Mouse (Mus musculus) limb, embryonic 12.5 days (tissue): ENCODE data around the gene Fth1. TPM values are rescaled to one million over a fixed set of nuclear protein-coding genes. Genes with fewer than 3 reads are reported as not detected.
A peak's percentile ranks its signal among the peaks of the same experiment; 100 is the strongest.

ENCODE experiments used
- ATAC-seq: fragments of 200-750 bp; cut with Nextera tagmentation; 2 replicates; pipeline ENCODE4 v1.8.0; 2017; ENCODE audit warnings: low read depth, moderate TSS enrichment; ENCODE audit not compliant: insufficient number of reproducible peaks, insufficient read depth, low FRiP score, low TSS enrichment
- H3K27ac ChIP-seq: fragments of 300-500 bp; sonication (generic); 2 replicates; pipeline ENCODE4 v1.5.1; 2016; ENCODE audit warnings: mild to moderate bottlenecking, moderate library complexity
- H3K27me3 ChIP-seq: fragments of 300-500 bp; sonication (generic); 2 replicates; pipeline ENCODE4 v1.6.1; 2016; ENCODE audit warnings: mild to moderate bottlenecking, moderate library complexity
- H3K36me3 ChIP-seq: fragments of 300-500 bp; sonication (generic); 2 replicates; pipeline ENCODE4 v1.6.1; 2016; ENCODE audit warnings: mild to moderate bottlenecking, moderate library complexity
- H3K4me1 ChIP-seq: fragments of 300-500 bp; sonication (generic); replicated peaks from 2 replicates; pipeline ENCODE4 v1.6.1; 2016
- H3K4me2 ChIP-seq: fragments of 300-500 bp; sonication (generic); 2 replicates; pipeline ENCODE4 v1.6.1; 2016; ENCODE audit warnings: mild to moderate bottlenecking, moderate library complexity
- H3K4me3 ChIP-seq: fragments of 300-500 bp; sonication (generic); replicated peaks from 2 replicates; pipeline ENCODE4 v1.5.1; 2016; ENCODE audit warnings: mild to moderate bottlenecking
- H3K9ac ChIP-seq: fragments of 300-500 bp; sonication (generic); replicated peaks from 2 replicates; pipeline ENCODE4 v1.6.1; 2016; ENCODE audit warnings: mild to moderate bottlenecking, moderate library complexity
- H3K9me3 ChIP-seq: fragments of 300-500 bp; sonication (generic); 2 replicates; pipeline ENCODE4 v1.6.1; 2016; ENCODE audit warnings: mild to moderate bottlenecking, moderate library complexity
- WGBS: fragments of 180-500 bp; shearing (Covaris S2); methylation state at CpG from one replicate; pipeline ENCODE4 v1.1.7; 2016; 5-methylcytosine and 5-hydroxymethylcytosine counted together
- polyA plus RNA-seq: library from polyadenylated mRNA; unstranded; fragments of >200 nt; fragmentation: Nextera tagmentation; extraction: Ambion mirVana; gene quantifications from 2 replicates; pipeline ENCODE4 v1.2.1, GENCODE M21; 2016

Gene Fth1
- polyA plus RNA-seq, 1 experiment from 2014 or later: 1,385 TPM

GRCm38 (mm10) chr19:9997204-9998062 lies 17.0 kb downstream of the Fth1 start:
- Histone ChIP-seq H3K4me1 (peaks cover 8% of the 10 kb centered on the region; the same call in 1 of the 2 replicates), H3K4me3 (no peak overlapping the region), H3K9ac (no peak overlapping the region), H3K27me3 (no peaks in the 10 kb centered on the region), H3K4me2 (no peak overlapping the region), H3K27ac (no peak overlapping the region), H3K9me3 (0 out of 2 replicates have a peak, but pooled peaks cover 5% of the 10 kb centered on the region), H3K36me3 (no peaks in the 10 kb centered on the region)
- ATAC-seq: no peak
- 72% methylated on average over 12 of the region's 12 CpGs for WGBS

GRCm38 (mm10) chr19:9998063-9998416 lies 17.6 kb downstream of the Fth1 start:
- WGBS: 71% methylated on average over 2 of the region's 2 CpGs
- H3K9me3 ChIP-seq: 0 out of 2 replicates have a peak, but pooled peaks cover 6% of the 10 kb centered on the region
- H3K4me2 ChIP-seq: no peak overlapping the region
- no peak overlapping the region for H3K27ac ChIP-seq
- 0 out of 2 replicates have a peak, but pooled peaks cover 3% of the 10 kb centered on the region for H3K4me1 ChIP-seq
- no peaks in the 10 kb centered on the region for H3K27me3 ChIP-seq
- H3K9ac ChIP-seq: no peak overlapping the region
- no peak for ATAC-seq
- H3K4me3 ChIP-seq: no peak overlapping the region
- H3K36me3 ChIP-seq: no peaks in the 10 kb centered on the region

- WGBS: 67% methylated on average over 13 of the region's 13 CpGs
Measured at GRCm38 (mm10) chr19:9998736-9999486, 18.5 kb downstream of the Fth1 start.

GRCm38 (mm10) chr19:10000330-10000729 lies 19.9 kb downstream of the Fth1 start:
- 0 out of 2 replicates have a peak, but pooled peaks cover 6% of the 10 kb centered on the region for H3K9me3 ChIP-seq
- H3K36me3 ChIP-seq: no peaks in the 10 kb centered on the region
- no peaks in the 10 kb centered on the region for H3K4me1 ChIP-seq
- H3K27ac ChIP-seq: no peak overlapping the region
- 27% methylated on average over 3 of the region's 3 CpGs for WGBS
- H3K4me3 ChIP-seq: no peak overlapping the region
- no peak overlapping the region for H3K4me2 ChIP-seq
- no peak for ATAC-seq
- no peak overlapping the region for H3K9ac ChIP-seq
- H3K27me3 ChIP-seq: no peaks in the 10 kb centered on the region

More at GRCm38 (mm10) chr19:9998736-9999486, 18.5 kb downstream of the Fth1 start:
- Histone ChIP-seq H3K4me2 (no peak overlapping the region), H3K9ac (no peak overlapping the region), H3K27ac (no peak overlapping the region), H3K4me3 (no peak overlapping the region), H3K36me3 (no peaks in the 10 kb centered on the region), H3K4me1 (no peaks in the 10 kb centered on the region), H3K27me3 (no peaks in the 10 kb centered on the region), H3K9me3 (0 out of 2 replicates have a peak, but pooled peaks cover 6% of the 10 kb centered on the region)
- ATAC-seq: no peak

GRCm38 (mm10) chr19:10001206-10001969 lies 21.0 kb downstream of the Fth1 start, which contains the start of the genes Best1 and Rab3il1:
TSS of gene Best1 (minus strand) at chr19:10001633.
TSS of gene Rab3il1 (plus strand) at chr19:10001669.
- no peaks in the 10 kb centered on the region for H3K36me3 ChIP-seq
- WGBS: 76% methylated on average over 7 of the region's 7 CpGs
- ATAC-seq: no peak
- H3K27me3 ChIP-seq: no peaks in the 10 kb centered on the region
- no peak within 1 kb of the TSS for H3K9ac ChIP-seq
- 0 out of 2 replicates have a peak, but pooled peaks cover 6% of the 10 kb centered on the region for H3K9me3 ChIP-seq
- no peaks in the 10 kb centered on the region for H3K4me1 ChIP-seq
- no peak within 1 kb of the TSS for H3K27ac ChIP-seq
- no peak within 1 kb of the TSS for H3K4me3 ChIP-seq
- H3K4me2 ChIP-seq: no peak within 1 kb of the TSS

GRCm38 (mm10) chr19:10003696-10004095 lies 23.3 kb downstream of the Fth1 start:
- no peak overlapping the region for H3K9ac ChIP-seq
- no peak overlapping the region for H3K4me2 ChIP-seq
- no peak overlapping the region for H3K27ac ChIP-seq
- H3K36me3 ChIP-seq: no peaks in the 10 kb centered on the region
- H3K9me3 ChIP-seq: 0 out of 2 replicates have a peak, but pooled peaks cover 6% of the 10 kb centered on the region
- no peak overlapping the region for H3K4me3 ChIP-seq
- no peaks in the 10 kb centered on the region for H3K27me3 ChIP-seq
- H3K4me1 ChIP-seq: no peaks in the 10 kb centered on the region
- ATAC-seq: no peak
- WGBS: 96% methylated on average over 1 of the region's 1 CpGs

- no peak overlapping the region for H3K4me2 ChIP-seq
- 62% methylated on average over 1 of the region's 1 CpGs for WGBS
- ATAC-seq: no peak
Measured at GRCm38 (mm10) chr19:10011408-10011807, 31.0 kb downstream of the Fth1 start.

GRCm38 (mm10) chr19:10012827-10013278 lies 32.5 kb downstream of the Fth1 start:
- peak; percentile 19; the same call in 1 of the 2 replicates for ATAC-seq
- peaks cover 43% of the 10 kb centered on the region for H3K4me1 ChIP-seq
- no peaks in the 10 kb centered on the region for H3K9me3 ChIP-seq
- no peaks in the 10 kb centered on the region for H3K27me3 ChIP-seq
- H3K4me3 ChIP-seq: no peak overlapping the region
- H3K4me2 ChIP-seq: peak overlapping the region; percentile 34; the same call in 1 of the 2 replicates
- H3K36me3 ChIP-seq: no peaks in the 10 kb centered on the region
- peak overlapping the region; percentile 96 for H3K27ac ChIP-seq
- WGBS: 5% methylated on average over 6 of the region's 6 CpGs
- peak overlapping the region; percentile 42; the same call in 1 of the 2 replicates for H3K9ac ChIP-seq

More at GRCm38 (mm10) chr19:10011408-10011807, 31.0 kb downstream of the Fth1 start:
- no peaks in the 10 kb centered on the region for H3K36me3 ChIP-seq
- no peak overlapping the region for H3K9ac ChIP-seq
- H3K9me3 ChIP-seq: no peaks in the 10 kb centered on the region
- no peaks in the 10 kb centered on the region for H3K27me3 ChIP-seq
- H3K27ac ChIP-seq: no peak overlapping the region
- H3K4me3 ChIP-seq: no peak overlapping the region
- peaks cover 35% of the 10 kb centered on the region for H3K4me1 ChIP-seq

GRCm38 (mm10) chr19:10013348-10013747 lies 33.0 kb downstream of the Fth1 start:
- no peaks in the 10 kb centered on the region for H3K27me3 ChIP-seq
- peak overlapping the region; percentile 96 for H3K27ac ChIP-seq
- no peak for ATAC-seq
- H3K4me1 ChIP-seq: peaks cover 46% of the 10 kb centered on the region
- no peak overlapping the region for H3K4me3 ChIP-seq
- 14% methylated on average over 3 of the region's 3 CpGs for WGBS
- H3K9me3 ChIP-seq: no peaks in the 10 kb centered on the region
- H3K9ac ChIP-seq: peak overlapping the region; percentile 42; the same call in 1 of the 2 replicates
- no peaks in the 10 kb centered on the region for H3K36me3 ChIP-seq
- H3K4me2 ChIP-seq: peak overlapping the region; percentile 34

- H3K4me1 ChIP-seq: peaks cover 52% of the 10 kb centered on the region
Measured at GRCm38 (mm10) chr19:10013913-10014312, 33.5 kb downstream of the Fth1 start.

More at GRCm38 (mm10) chr19:10013913-10014312, 33.5 kb downstream of the Fth1 start:
- H3K9ac ChIP-seq: no peak overlapping the region
- H3K4me3 ChIP-seq: no peak overlapping the region
- H3K27me3 ChIP-seq: no peaks in the 10 kb centered on the region
- no peaks in the 10 kb centered on the region for H3K9me3 ChIP-seq
- 0 out of 2 replicates have a peak overlapping the region, but pooled peaks have one; percentile 34 for H3K4me2 ChIP-seq
- no peaks in the 10 kb centered on the region for H3K36me3 ChIP-seq
- 4% methylated on average over 5 of the region's 5 CpGs for WGBS
- peak; percentile 76 for ATAC-seq
- peak overlapping the region; percentile 96 for H3K27ac ChIP-seq
